Mouse (Mus musculus): ENCODE data around the gene Megf11. TPM values are rescaled to one million over a fixed set of nuclear protein-coding genes. Genes with fewer than 3 reads are reported as not detected.

The Megf11 gene
- total RNA-seq, 2 experiments from 2014 or later: 14.1 to 18.5 TPM

DNA sequence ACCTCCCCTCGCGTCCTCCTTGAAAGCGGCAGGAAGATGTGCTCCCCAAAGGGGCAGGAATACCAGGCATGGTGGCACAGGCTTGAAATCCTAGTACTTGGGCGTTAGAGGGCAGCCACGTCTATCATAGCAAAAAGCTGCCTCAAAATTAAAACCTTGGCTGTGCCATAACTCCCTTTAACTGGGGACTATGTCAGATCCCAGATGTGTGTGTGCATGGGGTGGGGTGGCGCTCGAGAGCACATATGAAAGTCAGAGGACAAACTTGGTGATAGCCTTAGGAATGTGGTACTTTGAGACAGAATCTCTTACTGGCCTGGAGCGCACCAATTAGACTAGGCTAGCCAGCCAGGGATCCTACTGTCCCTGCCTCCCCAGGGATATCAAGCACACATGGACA, 235.2 kb downstream of the Megf11 start:
- no peak overlapping the region for H3K27ac ChIP-seq
- H3K4me3 ChIP-seq: no peak overlapping the region
- peak; percentile 14; the same call in 1 of the 2 replicates for TF ChIP-seq CTCF (conservative IDR thresholded peaks at IDR 0.05)
- DNase-seq (ENCODE audit: low spot score in 2 of 2): no peak

DNA sequence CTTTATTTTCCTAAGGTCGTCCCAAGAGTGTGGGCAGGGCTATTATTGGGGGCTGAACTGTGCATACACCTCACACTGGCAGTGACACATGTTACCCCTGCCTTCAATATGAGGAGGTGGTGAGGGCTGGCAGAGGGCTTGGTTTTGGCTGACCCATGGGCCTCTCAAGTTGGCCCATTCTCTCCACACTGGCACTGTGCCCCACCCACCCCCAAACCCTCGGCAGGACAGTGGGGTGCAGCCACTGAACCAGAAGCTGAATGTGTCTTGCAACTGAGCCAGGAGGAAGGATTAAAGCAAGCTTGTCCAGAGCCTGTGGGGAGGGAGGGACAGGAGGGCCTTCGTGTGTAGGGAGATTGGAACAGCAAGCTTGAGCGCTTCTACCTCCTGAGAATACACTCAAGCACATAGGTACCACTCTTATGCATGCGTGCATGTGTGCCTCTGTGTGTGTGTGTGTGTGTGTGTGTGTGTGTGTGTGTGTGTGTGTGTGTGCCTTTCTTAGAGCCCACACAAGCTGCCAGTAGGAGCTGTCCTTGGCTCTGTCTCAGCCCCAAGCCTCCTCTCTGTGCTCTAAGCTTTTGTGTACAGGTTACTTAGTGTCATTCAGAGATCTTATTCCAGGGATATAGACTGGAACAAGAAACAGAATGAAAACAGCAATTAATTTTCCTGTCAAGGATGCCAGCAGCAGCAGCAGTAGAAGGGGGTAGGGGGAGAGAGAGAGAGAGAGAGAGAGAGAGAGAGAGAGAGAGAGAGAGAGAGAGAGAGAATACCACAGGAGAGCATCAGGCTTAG, 236.3 kb downstream of the Megf11 start:
- Histone ChIP-seq H3K27ac (no peak overlapping the region), H3K4me3 (no peak overlapping the region)
- TF ChIP-seq CTCF (conservative IDR thresholded peaks at IDR 0.05): no peak
- no peak for DNase-seq (ENCODE audit: low spot score in 2 of 2)

DNA sequence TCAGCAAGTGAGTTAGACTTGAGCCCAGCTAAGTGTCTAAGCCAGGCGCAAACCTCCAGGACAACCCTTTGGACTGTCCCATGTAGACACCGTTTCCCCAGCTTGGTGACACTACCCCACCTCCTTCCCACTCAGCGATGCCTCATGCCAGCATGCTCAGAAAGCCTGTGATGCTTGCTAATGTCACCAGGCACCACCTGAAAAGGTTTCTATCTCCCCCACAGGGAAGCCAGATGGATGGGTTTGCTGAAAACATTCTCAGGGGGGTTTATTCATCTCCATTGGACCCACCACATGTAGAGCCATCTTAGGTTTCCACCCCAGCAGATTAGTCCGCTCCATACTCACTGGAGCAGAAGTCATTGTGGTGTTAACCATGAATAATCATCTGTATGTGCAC, 237.9 kb downstream of the Megf11 start:
- no peak for DNase-seq (ENCODE audit: low spot score in 2 of 2)
- no peak for TF ChIP-seq CTCF (conservative IDR thresholded peaks at IDR 0.05)
- Histone ChIP-seq H3K4me3 (no peak overlapping the region), H3K27ac (no peak overlapping the region)

DNA sequence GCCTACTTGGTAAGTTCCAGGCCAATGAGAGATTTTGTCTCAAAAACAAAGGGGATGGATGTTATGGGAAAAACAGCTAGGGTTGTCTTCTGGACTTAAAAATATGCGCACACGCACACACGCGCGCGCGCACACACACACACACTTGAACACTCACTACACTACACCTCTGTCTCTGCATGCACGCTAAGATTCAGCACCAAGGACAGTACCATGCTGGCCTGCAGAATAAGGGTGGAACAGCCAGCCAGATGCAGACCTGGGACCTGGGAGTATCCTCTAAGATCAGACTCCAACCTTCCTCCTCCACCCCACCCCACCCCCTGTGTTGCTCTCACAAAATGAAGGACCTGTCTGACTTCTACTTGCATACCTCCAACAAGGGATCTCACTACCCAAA, 239.1 kb downstream of the Megf11 start:
- H3K27ac ChIP-seq: no peak overlapping the region
- no peak for DNase-seq (ENCODE audit: low spot score in 2 of 2)
- TF ChIP-seq CTCF (conservative IDR thresholded peaks at IDR 0.05): no peak
- no peak overlapping the region for H3K4me3 ChIP-seq

DNA sequence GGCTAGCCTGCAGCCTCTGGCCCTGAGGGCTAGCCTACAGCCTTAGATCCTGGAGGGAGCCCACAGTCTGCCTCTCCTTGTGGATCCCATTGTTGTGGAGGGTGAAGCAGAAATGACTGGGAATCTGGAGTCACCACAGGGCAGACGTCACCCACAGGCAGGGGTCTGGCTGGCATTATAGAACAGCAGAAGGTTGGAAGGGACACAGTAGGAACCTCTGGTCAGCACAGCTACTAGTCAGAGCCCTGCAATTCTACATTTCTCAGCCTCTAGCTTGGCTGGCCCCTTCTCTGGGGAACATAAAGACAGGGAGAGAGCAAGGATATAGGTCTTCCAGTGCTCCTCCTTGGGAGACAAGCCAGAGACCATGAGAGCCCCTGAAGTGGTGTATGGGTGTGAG, 244.4 kb downstream of the Megf11 start:
- H3K4me3 ChIP-seq: no peak overlapping the region
- DNase-seq (ENCODE audit: low spot score in 2 of 2): no peak
- H3K27ac ChIP-seq: no peak overlapping the region
- no peak for TF ChIP-seq CTCF (conservative IDR thresholded peaks at IDR 0.05)

DNA sequence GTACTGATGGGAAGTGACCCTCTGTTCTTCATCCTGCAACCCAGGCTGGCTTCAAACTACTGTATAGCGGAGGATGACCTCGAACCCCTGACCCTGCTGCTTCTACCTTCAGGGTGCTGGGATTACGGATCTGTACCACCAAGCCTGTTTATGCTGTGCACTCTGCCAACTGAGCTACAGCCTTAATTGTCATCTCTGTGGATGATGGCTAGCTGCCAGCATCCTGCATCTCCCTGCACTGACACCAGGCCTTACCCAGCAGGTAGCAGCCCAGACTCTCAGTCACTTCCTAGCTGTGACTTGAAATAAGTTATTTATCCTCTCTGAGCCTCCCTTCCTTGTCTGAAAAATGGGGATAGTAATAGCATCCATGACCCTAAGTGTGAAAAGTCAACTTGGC, 247.7 kb downstream of the Megf11 start:
- no peak overlapping the region for H3K4me3 ChIP-seq
- no peak for DNase-seq (ENCODE audit: low spot score in 2 of 2)
- H3K27ac ChIP-seq: no peak overlapping the region
- no peak for TF ChIP-seq CTCF (conservative IDR thresholded peaks at IDR 0.05)

DNA sequence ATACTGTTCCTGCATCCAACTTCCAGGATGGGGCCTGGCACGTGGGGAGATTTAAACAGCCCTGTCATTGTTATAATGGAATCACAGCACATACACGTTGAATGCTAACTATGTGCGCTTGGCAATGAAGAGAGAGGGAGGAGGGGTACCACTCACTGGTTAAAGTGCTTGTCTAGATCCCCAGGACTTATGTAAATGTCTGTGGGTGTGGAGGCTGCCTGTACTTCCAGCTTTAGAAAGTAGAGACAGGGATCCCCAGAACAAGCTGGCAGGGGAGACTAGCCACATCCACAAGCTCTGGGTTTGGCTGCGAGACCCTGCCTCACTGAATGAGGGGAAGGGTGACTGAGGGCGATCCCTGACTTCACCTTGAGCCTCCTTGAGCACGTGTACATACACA, 250.7 kb downstream of the Megf11 start:
- H3K27ac ChIP-seq: no peak overlapping the region
- peak in 1 of 2 experiments; percentile 25 for DNase-seq (ENCODE audit: low spot score in 2 of 2)
- H3K4me3 ChIP-seq: no peak overlapping the region
- no peak for TF ChIP-seq CTCF (conservative IDR thresholded peaks at IDR 0.05)

DNA sequence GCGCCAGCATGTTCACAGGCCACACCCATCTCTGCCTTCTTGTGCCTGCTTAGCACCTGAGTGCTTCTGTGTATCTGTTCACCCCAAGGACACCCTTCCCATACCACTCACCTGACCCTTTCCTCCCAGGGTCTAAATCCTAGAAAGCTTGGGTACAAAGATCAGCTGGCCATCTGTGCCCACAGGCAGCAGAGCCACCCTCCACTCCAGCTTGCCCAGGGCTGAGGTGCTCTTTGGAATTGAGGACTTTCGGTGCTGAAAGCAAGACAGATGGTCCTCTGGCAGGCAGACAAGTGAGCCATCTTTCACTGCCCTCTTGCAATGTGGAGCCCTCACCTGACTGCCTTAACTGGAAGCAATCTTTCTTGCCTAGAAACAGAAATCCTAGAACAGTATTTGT, 251.5 kb downstream of the Megf11 start:
- DNase-seq (ENCODE audit: low spot score in 2 of 2): no peak
- no peak for TF ChIP-seq CTCF (conservative IDR thresholded peaks at IDR 0.05)
- Histone ChIP-seq H3K27ac (no peak overlapping the region), H3K4me3 (no peak overlapping the region)

DNA sequence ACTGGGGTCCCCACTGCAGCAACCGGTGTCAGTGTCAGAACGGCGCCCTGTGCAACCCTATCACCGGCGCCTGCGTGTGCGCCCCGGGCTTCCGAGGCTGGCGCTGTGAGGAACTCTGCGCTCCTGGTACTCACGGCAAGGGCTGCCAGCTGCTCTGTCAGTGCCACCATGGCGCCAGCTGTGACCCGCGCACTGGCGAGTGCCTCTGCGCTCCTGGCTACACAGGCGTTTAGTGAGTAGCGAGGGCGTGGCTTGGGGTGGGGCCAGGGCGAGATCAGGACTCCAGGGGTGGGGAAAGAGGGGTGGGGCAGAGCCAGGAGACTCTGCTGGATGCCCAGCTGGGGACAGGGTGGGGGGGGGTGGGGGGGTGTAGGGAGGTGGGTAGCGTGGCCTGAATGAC, 252.8 kb downstream of the Megf11 start:
- DNase-seq (ENCODE audit: low spot score in 2 of 2): no peak
- no peak overlapping the region for H3K4me3 ChIP-seq
- no peak for TF ChIP-seq CTCF (conservative IDR thresholded peaks at IDR 0.05)
- no peak overlapping the region for H3K27ac ChIP-seq

DNA sequence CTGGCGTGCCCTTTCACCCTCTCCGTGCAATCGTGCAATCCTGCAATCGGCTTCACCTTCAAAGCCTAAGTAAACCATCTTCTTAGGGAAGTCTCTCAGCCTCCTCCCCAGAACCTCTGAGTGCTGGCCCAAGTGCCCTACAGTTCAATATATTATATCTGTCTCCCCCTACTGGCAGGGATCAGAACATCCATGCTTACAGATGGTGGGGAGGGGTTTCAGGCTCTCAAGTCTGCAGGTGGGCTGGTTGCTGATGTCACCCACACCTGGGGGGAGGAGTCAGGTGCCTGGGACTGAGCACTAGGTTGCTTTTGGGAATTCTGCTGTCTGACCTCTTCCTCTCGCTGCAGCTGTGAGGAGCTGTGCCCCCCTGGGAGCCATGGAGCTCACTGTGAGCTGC, 254.2 kb downstream of the Megf11 start:
- Histone ChIP-seq H3K4me3 (no peak overlapping the region), H3K27ac (no peak overlapping the region)
- peak; percentile 92; the same call in 1 of the 2 replicates for TF ChIP-seq CTCF (conservative IDR thresholded peaks at IDR 0.05)
- DNase-seq (ENCODE audit: low spot score in 2 of 2): peak; percentile 61 to 64

DNA sequence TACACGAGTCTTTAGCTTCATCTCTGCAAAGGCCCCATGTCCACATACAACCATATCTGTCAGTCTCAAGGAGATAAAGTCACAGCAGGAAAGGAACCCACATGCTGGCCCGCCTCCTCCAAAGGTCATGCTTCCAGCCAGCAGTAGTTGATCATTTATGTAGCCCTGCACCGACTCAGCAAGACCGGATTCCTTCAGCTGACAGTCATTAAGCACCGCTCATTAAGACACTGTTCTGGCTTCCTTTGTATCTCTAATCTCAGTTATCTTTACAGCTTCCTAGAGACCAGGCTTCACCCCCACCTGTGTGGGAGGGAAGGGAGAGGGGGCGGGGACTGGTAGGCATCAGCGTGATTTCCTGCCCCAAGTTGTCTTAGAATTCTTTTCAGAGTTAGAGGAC, 258.7 kb downstream of the Megf11 start:
- Histone ChIP-seq H3K27ac (no peak overlapping the region), H3K4me3 (no peak overlapping the region)
- no peak for TF ChIP-seq CTCF (conservative IDR thresholded peaks at IDR 0.05)
- DNase-seq (ENCODE audit: low spot score in 2 of 2): no peak

DNA sequence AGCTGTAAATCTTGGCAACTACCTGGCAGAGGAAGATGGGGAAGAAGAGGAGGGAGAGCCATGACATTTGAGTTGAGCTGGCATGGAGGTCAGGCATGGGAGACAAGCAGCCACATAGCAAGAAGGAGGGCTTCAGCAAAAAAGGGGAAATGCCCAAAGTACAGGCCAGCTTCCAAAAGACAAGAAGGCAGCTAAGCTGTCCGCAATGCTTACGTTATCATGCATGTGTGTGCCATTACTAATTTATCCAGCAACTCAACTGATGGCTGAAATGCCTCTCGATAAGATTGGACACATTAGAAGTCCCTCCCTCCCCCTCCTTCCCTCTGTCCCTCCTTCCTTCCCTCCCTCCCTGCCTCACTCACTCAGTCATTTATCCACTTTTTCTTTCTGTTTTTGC, 260.0 kb downstream of the Megf11 start:
- no peak for DNase-seq (ENCODE audit: low spot score in 2 of 2)
- H3K4me3 ChIP-seq: no peak overlapping the region
- TF ChIP-seq CTCF (conservative IDR thresholded peaks at IDR 0.05): no peak
- no peak overlapping the region for H3K27ac ChIP-seq

DNA sequence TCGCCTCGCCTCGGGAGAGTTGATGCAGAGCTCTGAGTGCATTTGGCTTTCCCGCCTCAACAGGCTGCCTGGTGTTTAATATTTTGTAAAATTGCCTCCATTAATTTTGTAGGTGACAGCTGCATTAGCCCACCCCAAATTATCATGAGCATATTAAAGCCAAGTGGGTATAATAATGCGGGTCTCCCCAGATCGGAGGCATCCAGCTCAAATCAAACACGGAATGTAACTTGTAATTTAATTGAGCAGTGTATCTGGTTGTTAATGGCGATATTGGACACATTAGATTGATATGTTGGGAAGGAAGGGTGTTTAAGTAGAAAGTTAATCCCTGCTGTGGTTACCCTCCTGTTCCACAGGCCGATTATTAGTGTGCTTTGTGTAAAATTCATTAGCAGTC, 264.0 kb downstream of the Megf11 start:
- TF ChIP-seq CTCF (conservative IDR thresholded peaks at IDR 0.05): no peak
- no peak for DNase-seq (ENCODE audit: low spot score in 2 of 2)
- Histone ChIP-seq H3K27ac (no peak overlapping the region), H3K4me3 (no peak overlapping the region)

DNA sequence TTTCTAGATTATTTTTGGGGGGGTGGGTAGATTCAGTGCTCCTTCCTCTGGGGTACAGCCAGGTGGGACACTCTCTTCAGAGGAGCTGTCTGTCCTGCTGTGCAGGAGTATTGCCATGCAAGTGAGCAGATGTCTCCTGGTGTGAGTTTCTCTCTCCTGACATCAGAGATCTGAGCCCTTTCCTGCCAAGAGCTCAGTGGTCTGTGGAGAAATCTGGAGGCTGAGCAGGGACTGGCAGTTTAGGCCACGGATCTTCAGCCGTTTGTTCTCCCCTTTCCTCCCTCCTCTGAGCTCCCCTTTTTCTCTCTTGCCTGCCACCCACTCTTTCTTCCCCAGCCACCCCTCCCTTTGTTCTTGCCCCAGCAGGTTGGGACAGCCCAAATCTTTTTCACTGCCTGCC, 264.5 kb downstream of the Megf11 start:
- Histone ChIP-seq H3K27ac (no peak overlapping the region), H3K4me3 (no peak overlapping the region)
- DNase-seq (ENCODE audit: low spot score in 2 of 2): no peak
- TF ChIP-seq CTCF (conservative IDR thresholded peaks at IDR 0.05): no peak
